Mouse (Mus musculus): ENCODE measurements around the gene Spaar.

GRCm38 (mm10) chr4:43703851-43704250 lies 26.0 kb upstream of the Spaar start:
- TF ChIP-seq CTCF (IDR thresholded peaks at IDR 0.05; ENCODE audit: borderline replicate concordance, insufficient read depth, low read depth, low read length) (no peak), POLR2A (IDR thresholded peaks at IDR 0.05; ENCODE audit: borderline replicate concordance, insufficient read depth, low read length) (no peak)
